Mouse (Mus musculus) naive thymus-derived CD4-positive, alpha-beta T cell, adult 2 months (primary cell): Measurements from ENCODE around the gene Tpp1.
A peak's percentile ranks its signal among the peaks of the same experiment; 100 is the strongest.

Experiments
- DNase-seq: peaks from one replicate; pipeline ENCODE4 v3.0.0-alpha.2; 2011; ENCODE audit warnings: low read depth

The Tpp1 gene

GRCm38 (mm10) chr7:105751491-105752433 is at the start of gene Tpp1:
Gene Tpp1, minus strand, starts transcription at chr7:105752235.
- DNase-seq: peak; percentile 97

DNA sequence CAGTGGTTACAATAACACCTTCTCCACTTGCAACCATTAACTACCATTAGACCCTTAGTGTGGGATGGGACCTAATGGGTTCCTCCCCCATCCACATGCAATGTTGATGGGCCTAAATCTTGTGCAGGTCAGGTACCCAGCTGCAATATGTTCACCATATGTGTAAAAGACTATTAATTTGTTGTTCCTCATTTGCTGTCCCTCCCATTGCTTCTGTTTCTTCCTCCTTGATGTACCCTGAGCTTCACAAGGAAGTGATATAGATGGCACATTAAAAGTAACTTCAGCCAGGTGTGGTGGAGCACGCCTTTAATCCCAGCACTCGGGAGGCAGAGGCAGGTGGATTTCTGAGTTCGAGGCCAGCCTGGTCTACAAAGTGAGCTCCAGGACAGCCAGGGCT is 44.9 kb upstream of the Tpp1 start:
- DNase-seq: no peak

- DNase-seq: peak; percentile 21
Measured at GRCm38 (mm10) chr7:105795759-105796366, 43.8 kb upstream of the Tpp1 start.

GRCm38 (mm10) chr7:105793701-105794100 is 41.7 kb upstream of the Tpp1 start:
- DNase-seq: no peak

GRCm38 (mm10) chr7:105791147-105791546 is 39.1 kb upstream of the Tpp1 start:
- DNase-seq: no peak

- DNase-seq: peak; percentile 26
Measured at GRCm38 (mm10) chr7:105787285-105788140, 35.5 kb upstream of the Tpp1 start, which contains the start of gene Dchs1. Gene Dchs1, minus strand, starts transcription at chr7:105787654.

DNA sequence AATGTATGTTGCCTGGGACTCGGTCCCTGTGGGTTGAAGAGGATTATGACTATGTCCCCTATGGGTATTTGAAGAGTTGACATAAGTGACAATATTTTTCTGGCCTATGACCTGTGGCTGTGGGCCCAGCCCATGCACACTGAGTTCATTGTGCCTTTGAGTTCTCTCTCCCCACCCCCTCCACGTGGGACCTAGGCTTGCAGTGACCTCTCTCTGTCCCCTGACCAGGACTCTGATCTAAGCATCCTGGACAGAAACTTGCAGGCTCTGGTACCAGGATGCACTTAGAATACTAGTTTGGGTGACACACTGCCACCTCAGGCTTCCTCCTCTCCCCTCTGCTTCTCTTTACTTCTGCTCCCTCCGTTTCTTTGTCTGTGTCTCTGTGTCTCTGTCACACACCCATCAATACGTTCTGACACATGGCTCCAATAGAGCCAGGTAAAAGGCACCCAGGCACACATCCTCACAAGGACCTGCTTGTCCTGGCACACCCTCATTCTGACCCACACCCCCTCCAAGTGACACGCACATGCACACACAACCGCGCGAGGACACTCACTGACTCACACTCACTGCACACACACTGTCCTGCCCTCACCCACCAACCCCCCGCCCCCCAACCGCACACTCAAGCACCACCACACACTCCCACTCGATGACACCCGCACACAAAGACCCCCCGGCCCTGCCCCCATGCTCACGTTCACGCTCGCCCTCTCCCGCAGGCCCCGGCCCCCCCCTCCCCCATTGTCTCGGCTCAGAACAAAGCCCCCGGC is 34.7 kb upstream of the Tpp1 start:
- DNase-seq: peak; percentile 25

DNA sequence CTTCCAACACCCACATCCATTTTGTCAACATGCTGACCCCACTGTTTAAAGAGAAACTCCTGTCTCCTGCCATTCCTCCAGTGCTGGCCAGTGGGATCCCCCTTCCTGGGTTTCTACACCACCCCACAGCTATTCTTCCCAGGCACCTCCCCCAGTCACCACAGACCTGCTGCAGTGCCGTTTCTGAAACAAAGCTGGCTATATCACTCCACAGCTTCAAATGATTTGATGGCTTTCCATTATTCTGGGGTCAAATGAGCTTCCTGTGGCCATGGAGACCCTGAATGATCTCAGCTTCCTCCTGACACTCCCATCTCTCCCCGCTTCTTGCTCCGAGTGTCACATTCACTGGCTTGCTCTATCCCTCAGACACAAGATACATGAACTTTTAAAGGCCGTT is 32.5 kb upstream of the Tpp1 start:
- DNase-seq: no peak

DNA sequence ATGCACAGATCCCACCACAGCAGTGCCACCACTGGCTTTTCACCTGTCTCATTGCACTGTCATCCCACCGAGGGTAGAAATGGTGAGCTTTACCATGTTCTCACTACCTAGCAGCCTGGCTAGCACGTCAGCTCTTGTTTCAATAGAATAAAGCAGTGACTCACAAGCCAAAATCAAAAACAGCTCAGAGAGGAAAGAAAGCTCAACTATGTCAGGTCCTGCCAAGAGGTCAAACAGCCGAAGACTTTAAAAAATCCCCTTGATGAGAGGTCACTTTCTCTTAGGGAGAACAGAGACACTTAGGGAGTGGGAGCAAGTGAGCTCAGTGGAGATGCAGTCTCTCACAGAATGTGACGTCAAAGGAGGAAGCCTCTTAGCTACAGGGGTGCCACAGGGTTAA is 31.8 kb upstream of the Tpp1 start:
- DNase-seq: no peak

GRCm38 (mm10) chr7:105778553-105779265 is 26.7 kb upstream of the Tpp1 start:
- DNase-seq: peak; percentile 41

DNA sequence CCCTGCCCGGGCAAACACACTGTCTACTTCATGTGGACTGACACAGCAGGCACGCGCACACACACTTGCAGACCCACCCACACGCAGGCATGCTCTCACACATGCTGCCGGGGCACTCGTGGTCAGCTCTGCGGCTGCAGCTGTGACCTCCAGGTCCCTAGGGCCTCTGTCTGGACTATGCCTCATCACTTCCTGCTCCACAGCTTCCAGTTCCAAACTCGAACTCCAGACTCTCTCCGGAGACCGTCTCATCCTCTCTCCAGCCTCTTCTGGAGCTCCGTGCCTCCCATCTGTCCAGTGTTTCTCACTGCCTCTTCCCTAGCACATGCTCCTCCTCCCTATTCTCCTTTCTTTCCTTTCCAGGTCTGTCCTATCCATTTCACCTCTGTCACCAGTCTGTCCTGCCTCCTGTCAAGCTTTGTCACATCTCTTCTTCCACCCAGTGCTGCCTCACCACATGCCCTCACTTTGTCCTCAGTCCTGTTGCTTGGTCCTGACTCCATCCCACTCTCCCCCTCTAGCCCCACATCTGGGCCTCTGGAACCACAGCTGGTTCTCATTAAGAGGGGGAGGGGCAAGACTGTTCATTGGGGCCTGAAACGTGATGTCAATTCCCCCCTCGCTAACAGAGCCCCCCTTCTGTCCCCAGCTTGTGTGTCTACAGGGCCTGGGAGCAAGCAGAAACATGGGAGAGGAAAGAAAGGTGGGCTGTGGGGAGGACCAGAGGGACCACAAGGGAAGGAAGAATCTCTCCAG is 25.9 kb upstream of the Tpp1 start:
- no peak for DNase-seq

DNA sequence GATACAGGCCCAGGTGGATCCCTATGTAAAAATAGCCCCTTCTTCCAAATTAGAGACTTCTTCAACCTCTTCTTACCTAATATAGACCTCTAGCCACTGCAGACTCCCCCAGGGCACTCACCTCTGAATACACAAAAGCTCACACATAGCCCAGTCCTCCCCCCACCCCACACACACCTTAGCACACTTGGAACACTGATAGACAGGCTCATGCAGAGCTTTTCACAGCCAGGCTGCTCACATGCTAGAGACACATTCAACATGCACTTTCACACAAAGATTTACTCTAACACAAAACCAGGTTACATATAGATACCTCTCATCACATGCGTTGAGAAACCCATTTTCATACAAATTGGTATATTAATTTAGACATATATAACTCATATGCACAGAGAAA is 25.3 kb upstream of the Tpp1 start:
- DNase-seq: no peak

DNA sequence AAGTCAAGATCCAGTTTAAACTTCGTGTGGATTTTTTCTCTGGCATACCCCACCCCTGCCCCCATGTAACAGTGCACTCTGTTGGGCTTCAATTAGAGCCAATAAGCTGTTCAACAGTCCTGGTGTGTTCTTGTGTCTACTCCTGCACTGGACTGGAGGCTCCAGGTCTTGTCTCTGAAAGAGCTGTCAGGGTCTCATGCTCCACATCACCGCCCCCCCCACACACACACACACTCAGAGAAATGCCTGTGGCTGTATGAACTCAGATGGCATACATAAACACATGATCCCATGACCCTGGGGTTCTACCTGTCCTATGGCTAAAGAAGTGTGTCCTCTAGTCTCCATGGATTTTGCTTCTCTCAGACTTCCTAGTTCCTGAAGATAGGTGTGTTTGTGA is 24.0 kb upstream of the Tpp1 start:
- no peak for DNase-seq

GRCm38 (mm10) chr7:105774661-105775060 is 22.6 kb upstream of the Tpp1 start:
- DNase-seq: no peak

- no peak for DNase-seq
Measured at GRCm38 (mm10) chr7:105773041-105773440, 21.0 kb upstream of the Tpp1 start.

DNA sequence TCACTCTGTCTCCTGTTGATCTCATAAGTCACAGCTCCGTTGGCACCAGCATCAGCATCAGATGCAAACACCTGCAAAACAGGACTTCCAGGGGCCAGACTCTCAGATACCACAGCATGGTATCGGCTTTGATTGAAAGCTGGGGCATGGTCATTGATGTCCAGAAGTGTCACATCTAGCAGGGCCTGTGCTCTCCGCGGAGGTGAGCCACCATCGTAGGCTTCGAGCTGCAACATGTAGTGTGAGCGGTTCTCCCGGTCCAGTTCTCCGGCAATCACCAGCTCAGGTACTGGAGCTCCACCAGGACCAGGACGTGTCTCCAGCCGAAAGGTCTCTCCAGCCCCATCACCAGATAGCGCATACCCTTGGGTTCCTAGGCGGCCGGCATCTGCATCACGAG is 20.3 kb upstream of the Tpp1 start:
- no peak for DNase-seq

- no peak for DNase-seq
Measured at GRCm38 (mm10) chr7:105769959-105770358, 17.9 kb upstream of the Tpp1 start.

DNA sequence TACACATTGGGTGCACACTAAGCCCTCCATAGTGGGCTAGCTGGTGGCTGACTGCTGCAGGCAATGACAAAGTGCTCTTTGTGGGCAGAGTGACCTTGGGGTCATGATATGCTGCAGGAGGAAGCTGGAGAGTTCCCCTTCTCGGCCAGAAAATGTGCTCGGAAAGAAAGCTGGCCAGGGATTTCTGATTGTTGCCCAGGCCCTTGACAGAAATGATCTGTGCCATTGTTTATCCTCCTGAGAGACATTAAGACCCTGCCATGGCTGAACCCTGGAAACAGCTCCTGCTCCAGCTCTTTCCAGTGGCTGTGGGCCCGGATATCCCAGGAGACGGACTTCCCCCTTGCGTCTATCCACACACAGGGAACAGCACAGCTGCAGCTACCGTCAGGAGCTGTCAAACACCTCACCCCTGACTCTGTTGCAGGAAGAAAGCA is 15.7 kb upstream of the Tpp1 start:
- no peak for DNase-seq

DNA sequence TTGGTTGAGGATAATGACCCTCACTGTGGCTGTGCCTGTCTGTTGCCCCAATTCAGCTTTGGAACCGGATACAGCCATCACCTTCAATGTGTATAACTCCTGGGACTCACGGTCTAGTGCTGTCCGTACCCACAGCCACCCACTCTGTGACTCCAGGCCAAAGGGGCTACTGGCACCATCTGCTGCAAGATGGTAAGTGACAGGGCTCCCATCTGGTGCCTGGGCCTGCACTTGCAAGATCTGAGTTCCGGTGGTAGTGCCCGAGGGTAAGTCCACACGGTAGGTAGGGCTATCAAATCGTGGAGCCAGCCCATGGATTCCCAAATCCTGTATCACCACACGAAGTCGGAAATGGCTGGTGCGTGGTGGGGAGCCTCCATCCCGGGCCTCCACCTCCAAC is 12.3 kb upstream of the Tpp1 start:
- no peak for DNase-seq
